Comparison of ENCODE assay signal across 31 mouse cellular contexts in genomic region chr14:32154758-32155157, GRCm38 (mm10). TPM values are rescaled to one million over a fixed set of nuclear protein-coding genes. Genes with fewer than 3 reads are reported as not detected.
"Had no signal": no experiment of that assay in that cellular context is flagged by ENCODE, and none has a peak within 500 bp of the region (broad histone marks: within the 10 kb centered on the region; RNA-seq: fewer than 3 reads in every experiment).

No protein-coding gene starts in this region.

- H3K4me2 ChIP-seq: limb, embryonic 12.5 days; limb, embryonic 15.5 days; liver, embryonic 13.5 days; lung, embryonic 15.5 days; midbrain, embryonic 13.5 days; neural tube, embryonic 13.5 days; stomach, embryonic 15.5 days had no signal

- H3K4me3 ChIP-seq: left cerebral cortex, adult 2 months; limb, embryonic 12.5 days; limb, embryonic 15.5 days; liver, embryonic 13.5 days; lung, embryonic 15.5 days; midbrain, embryonic 10.5 days; midbrain, embryonic 13.5 days; myocyte; neural tube, embryonic 13.5 days; stomach, embryonic 15.5 days had no signal

- H3K27me3 ChIP-seq: limb, embryonic 12.5 days; limb, embryonic 15.5 days; liver, embryonic 13.5 days; lung, embryonic 15.5 days; midbrain, embryonic 13.5 days; neural tube, embryonic 13.5 days; stomach, embryonic 15.5 days had no signal

- H3K36me3 ChIP-seq: limb, embryonic 12.5 days; limb, embryonic 15.5 days; liver, embryonic 13.5 days; lung, embryonic 15.5 days; midbrain, embryonic 10.5 days; midbrain, embryonic 13.5 days; neural tube, embryonic 13.5 days; stomach, embryonic 15.5 days had no signal

- DNase-seq: kidney, adult 2 months; kidney, postnatal 10 days; kidney, postnatal 36 days; layer of hippocampus, postnatal 36 days; left cerebral cortex, postnatal 4 days; liver, embryonic 13.5 days; lung, adult 18-20 months; lung, postnatal 10 days; lung, postnatal 36 days; retina, postnatal 1 day; right cerebral cortex, postnatal 25 days; spleen, adult 18-20 months; thymus, postnatal 25 days had no signal

- H3K9me3 ChIP-seq: limb, embryonic 12.5 days; limb, embryonic 15.5 days; liver, embryonic 13.5 days; lung, embryonic 15.5 days; midbrain, embryonic 10.5 days; midbrain, embryonic 13.5 days; neural tube, embryonic 13.5 days; stomach, embryonic 15.5 days had no signal

- ATAC-seq: intestine, postnatal 0 days; midbrain, embryonic 13.5 days; midbrain, embryonic 16.5 days had no signal

- H3K9ac ChIP-seq: limb, embryonic 12.5 days; limb, embryonic 15.5 days; liver, embryonic 13.5 days; lung, embryonic 15.5 days; midbrain, embryonic 13.5 days; neural tube, embryonic 13.5 days; stomach, embryonic 15.5 days had no signal

- H3K27ac ChIP-seq: left cerebral cortex, adult 2 months; limb, embryonic 12.5 days; limb, embryonic 15.5 days; liver, embryonic 13.5 days; lung, embryonic 15.5 days; midbrain, embryonic 10.5 days; midbrain, embryonic 13.5 days; neural tube, embryonic 13.5 days; stomach, embryonic 15.5 days had no signal

RNA-seq across cellular contexts. Expression of gene Msmb, which starts 12.9 kb away (rescaled TPM):
- total RNA-seq: layer of hippocampus, adult 8-10 months; layer of hippocampus, postnatal 10 days; layer of hippocampus, postnatal 36 days; left cerebral cortex, adult 2 months; left cerebral cortex, postnatal 14 days; left cerebral cortex, postnatal 4 days; monocyte, adult 5-6 weeks; neutrophil, adult 5-6 weeks had no signal
- polyA plus RNA-seq: intestine, postnatal 0 days; kidney, adult 2 months; kidney, embryonic 14.5 days; limb, embryonic 12.5 days; limb, embryonic 15.5 days; lung, embryonic 15.5 days; midbrain, embryonic 10.5 days; midbrain, embryonic 13.5 days; midbrain, embryonic 16.5 days; myocyte; neural tube, embryonic 13.5 days; stomach, embryonic 15.5 days; thymus, postnatal 0 days had no signal
